In genomic region chr4:40139663-40140255, GRCm38 (mm10) we compare ENCODE assay signal across 19 mouse cellular contexts. TPM values are rescaled to one million over a fixed set of nuclear protein-coding genes. Genes with fewer than 3 reads are reported as not detected.
DNase-seq lines count a peak whose midpoint lies in the region; ATAC-seq and TF ChIP-seq lines count a peak whose summit lies in the region.
"Had no signal": no experiment of that assay in that cellular context is flagged by ENCODE, and none has a peak within 500 bp of the region (broad histone marks: within the 10 kb centered on the region; RNA-seq: fewer than 3 reads in every experiment).

No protein-coding gene starts in this region.

- TF ChIP-seq CTCF in intestine, postnatal 0 days (IDR thresholded peaks at IDR 0.05; ENCODE audit: low read depth) = no peak
- no peak for TF ChIP-seq CTCF in liver, postnatal 0 days (IDR thresholded peaks at IDR 0.05; ENCODE audit: low read depth)

- no peaks in the 10 kb centered on the region for H3K9me3 ChIP-seq in intestine, postnatal 0 days (ENCODE audit: control insufficient read depth)
- no peaks in the 10 kb centered on the region for H3K9me3 ChIP-seq in intestine, embryonic 15.5 days
- no peaks in the 10 kb centered on the region for H3K9me3 ChIP-seq in liver, postnatal 0 days (ENCODE audit: low read length)
- H3K9me3 ChIP-seq: embryonic facial prominence, embryonic 13.5 days; forebrain, embryonic 12.5 days; heart, embryonic 13.5 days; hindbrain, embryonic 12.5 days had no signal

- 59% methylated on average over 3 of the region's 3 CpGs for WGBS in intestine, postnatal 0 days
- WGBS in intestine, embryonic 15.5 days = 79% methylated on average over 3 of the region's 3 CpGs
- 49% methylated on average over 3 of the region's 3 CpGs for WGBS in liver, postnatal 0 days (ENCODE audit: insufficient replicate concordance)

- no peaks in the 10 kb centered on the region for H3K36me3 ChIP-seq in intestine, postnatal 0 days (ENCODE audit: control insufficient read depth, insufficient read depth)
- no peaks in the 10 kb centered on the region for H3K36me3 ChIP-seq in intestine, embryonic 15.5 days
- H3K36me3 ChIP-seq in liver, postnatal 0 days (replicated peaks; ENCODE audit: insufficient read depth, low read length) = no peaks in the 10 kb centered on the region
- H3K36me3 ChIP-seq: embryonic facial prominence, embryonic 13.5 days; forebrain, embryonic 12.5 days; heart, embryonic 13.5 days; hindbrain, embryonic 12.5 days had no signal

- no peak overlapping the region for H3K4me3 ChIP-seq in intestine, postnatal 0 days (ENCODE audit: low read depth, low read length)
- no peak overlapping the region for H3K4me3 ChIP-seq in intestine, embryonic 15.5 days (replicated peaks)
- no peak overlapping the region for H3K4me3 ChIP-seq in liver, postnatal 0 days (ENCODE audit: low read depth, low read length)
- H3K4me3 ChIP-seq: embryonic facial prominence, embryonic 13.5 days; forebrain, embryonic 12.5 days; heart, embryonic 13.5 days; hindbrain, embryonic 12.5 days had no signal

- H3K9ac ChIP-seq in intestine, postnatal 0 days (ENCODE audit: low read depth, low read length) = no peak overlapping the region
- H3K9ac ChIP-seq in intestine, embryonic 15.5 days = no peak overlapping the region
- H3K9ac ChIP-seq in liver, postnatal 0 days (replicated peaks) = no peak overlapping the region
- H3K9ac ChIP-seq: embryonic facial prominence, embryonic 13.5 days; forebrain, embryonic 12.5 days; heart, embryonic 13.5 days; hindbrain, embryonic 12.5 days had no signal

- DNase-seq in 416B (ENCODE audit: low read depth) = peak; percentile 55
- no peak for DNase-seq in liver, postnatal 0 days
- no peak for DNase-seq in thymus, postnatal 4 days
- no peak for DNase-seq in adrenal gland, postnatal 25 days
- DNase-seq in heart, adult 8-10 months (ENCODE audit: low spot score) = no peak
- DNase-seq: adrenal gland, adult 8-10 months; cerebellum, adult 8-10 months; cerebellum, postnatal 25 days; gastrocnemius, postnatal 10 days; heart, postnatal 4 days had no signal

- no peak for ATAC-seq in intestine, postnatal 0 days
- no peak for ATAC-seq in intestine, embryonic 15.5 days
- peak; percentile 6; the same call in 1 of the 2 replicates for ATAC-seq in common myeloid progenitor, adult 5-6 weeks (replicated peaks; ENCODE audit: low read depth, poor library complexity, severe bottlenecking)
- no peak for ATAC-seq in liver, postnatal 0 days
- ATAC-seq: forebrain, embryonic 16.5 days; hindbrain, embryonic 16.5 days had no signal

- peak overlapping the region; percentile 76 for H3K27ac ChIP-seq in intestine, postnatal 0 days (ENCODE audit: low read depth, low read length)
- no peak overlapping the region for H3K27ac ChIP-seq in intestine, embryonic 15.5 days
- H3K27ac ChIP-seq in liver, postnatal 0 days (ENCODE audit: low read depth) = peak overlapping the region; percentile 1; the same call in 1 of the 2 replicates
- H3K27ac ChIP-seq: embryonic facial prominence, embryonic 13.5 days; forebrain, embryonic 12.5 days; heart, embryonic 13.5 days; hindbrain, embryonic 12.5 days had no signal

- H3K4me1 ChIP-seq in intestine, postnatal 0 days (replicated peaks; ENCODE audit: control insufficient read depth, insufficient read depth, low read length) = peaks cover 8% of the 10 kb centered on the region
- peaks cover 10% of the 10 kb centered on the region for H3K4me1 ChIP-seq in intestine, embryonic 15.5 days (replicated peaks)
- peaks cover 25% of the 10 kb centered on the region for H3K4me1 ChIP-seq in liver, postnatal 0 days (ENCODE audit: insufficient read depth)

- H3K27me3 ChIP-seq in intestine, postnatal 0 days (replicated peaks; ENCODE audit: control insufficient read depth, insufficient read depth, low read length) = no peaks in the 10 kb centered on the region
- no peaks in the 10 kb centered on the region for H3K27me3 ChIP-seq in intestine, embryonic 15.5 days (replicated peaks)
- no peaks in the 10 kb centered on the region for H3K27me3 ChIP-seq in liver, postnatal 0 days (ENCODE audit: insufficient read depth, low read length)
- H3K27me3 ChIP-seq: embryonic facial prominence, embryonic 13.5 days; forebrain, embryonic 12.5 days; heart, embryonic 13.5 days; hindbrain, embryonic 12.5 days had no signal

- no peak overlapping the region for H3K4me2 ChIP-seq in intestine, postnatal 0 days (replicated peaks; ENCODE audit: low read depth)
- no peak overlapping the region for H3K4me2 ChIP-seq in intestine, embryonic 15.5 days (replicated peaks)
- no peak overlapping the region for H3K4me2 ChIP-seq in liver, postnatal 0 days (ENCODE audit: low read depth, low read length)
- H3K4me2 ChIP-seq: embryonic facial prominence, embryonic 13.5 days; forebrain, embryonic 12.5 days; heart, embryonic 13.5 days; hindbrain, embryonic 12.5 days had no signal

- peak; percentile 91 for TF ChIP-seq EP300 in liver, postnatal 0 days (IDR thresholded peaks at IDR 0.05; ENCODE audit: low read depth)

RNA-seq across cellular contexts. Expression of gene Aco1, which starts 3.1 kb away (rescaled TPM):
- polyA plus RNA-seq in intestine, postnatal 0 days (2015; fragmentation: Nextera tagmentation; extraction: Ambion mirVana) = 55.6 and 61.3 TPM in 2 replicates
- polyA plus RNA-seq in intestine, embryonic 15.5 days (2015; fragmentation: Nextera tagmentation; extraction: Ambion mirVana) = 66.9 and 68.1 TPM in 2 replicates
- 25.1 and 30.6 TPM in 2 replicates for total RNA-seq in common myeloid progenitor, adult 5-6 weeks (2017)
- 40.1 and 41.1 TPM in 2 replicates for polyA plus RNA-seq in liver, postnatal 0 days (2015; fragmentation: Nextera tagmentation; extraction: Ambion mirVana)
- total RNA-seq in adrenal gland, postnatal 25 days (2021) = 161 and 187 TPM in 2 replicates
- 10 to 100 TPM; 24.3 to 30.2 (median 26.3) TPM for total RNA-seq in heart, adult 8-10 months (2022)
